In the genomic region with DNA sequence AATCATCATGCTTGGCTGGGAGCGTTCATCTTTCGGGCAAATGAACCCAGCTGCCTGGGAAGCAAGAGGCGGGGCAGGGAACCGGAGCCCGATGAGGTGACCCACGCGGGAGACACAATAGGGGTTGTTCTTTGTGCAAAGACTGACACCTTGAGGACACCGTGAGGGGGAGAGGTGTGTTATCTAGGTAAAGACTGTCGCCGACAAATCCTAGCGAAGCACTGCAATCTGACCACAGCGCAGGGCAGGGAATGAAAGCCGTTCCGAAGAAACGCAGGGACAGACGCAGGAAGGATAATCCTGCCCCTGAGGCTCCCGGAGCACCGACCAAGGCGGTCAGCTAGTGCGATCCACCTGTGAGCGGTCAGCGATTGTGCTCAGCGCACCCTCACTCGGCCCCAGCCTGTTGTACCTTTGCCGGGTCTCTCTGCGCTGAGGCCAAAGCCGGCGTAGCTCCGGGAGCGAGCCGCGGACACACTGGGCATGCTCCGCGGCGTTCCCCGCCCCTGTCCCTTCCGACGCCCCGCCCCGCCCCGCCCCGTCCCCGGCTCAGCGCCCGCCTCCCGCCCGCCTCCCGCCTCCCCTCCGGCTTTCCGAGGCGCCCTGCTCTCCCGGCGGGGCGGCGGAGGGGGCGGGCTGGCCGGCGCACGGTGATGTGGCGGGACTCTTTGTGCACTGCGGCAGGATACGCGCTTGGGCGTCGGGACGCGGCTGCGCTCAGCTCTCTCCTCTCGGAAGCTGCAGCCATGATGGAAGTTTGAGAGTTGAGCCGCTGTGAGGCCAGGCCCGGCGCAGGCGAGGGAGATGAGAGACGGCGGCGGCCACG, we compare ENCODE assay signal across 8 mouse cellular contexts. TPM values are rescaled to one million over a fixed set of nuclear protein-coding genes. Genes with fewer than 3 reads are reported as not detected.
DNase-seq lines count a peak whose midpoint lies in the region; ATAC-seq lines count a peak whose summit lies in the region.

Pten (plus strand) TSS at position 598 of the 826 bp plus-strand sequence.

- H3K4me2 ChIP-seq in intestine, embryonic 16.5 days (ENCODE audit: low read depth, low read length) = peak within 1 kb of the TSS; percentile 90

- ATAC-seq in intestine, embryonic 16.5 days = peak; percentile 89

- DNase-seq in adrenal gland, postnatal 10 days = peak; percentile 99
- DNase-seq in embryo, embryonic 9.5 days (ENCODE audit: extremely low spot score) = peak; percentile 99
- DNase-seq in gastrocnemius, postnatal 4 days (ENCODE audit: low spot score in 2 of 2) = peak; percentile 95 to 97
- peak; percentile 99 for DNase-seq in left cerebral cortex, postnatal 36 days (ENCODE audit: low spot score in 2 of 2)
- peak; percentile 99 for DNase-seq in midbrain, embryonic 10.5 days (ENCODE audit: low spot score)
- DNase-seq in right cerebral cortex, postnatal 36 days (ENCODE audit: low spot score in 2 of 2) = peak; percentile 94 to 95
- DNase-seq in urinary bladder, postnatal 4 days (ENCODE audit: low spot score in 2 of 2) = peak; percentile 97

- under 1% methylated on average over 68 of the region's 77 CpGs for WGBS in intestine, embryonic 16.5 days
- WGBS in midbrain, embryonic 10.5 days = under 1% methylated on average over 77 of the region's 77 CpGs

- H3K4me1 ChIP-seq in intestine, embryonic 16.5 days (ENCODE audit: control insufficient read depth, insufficient read depth, low read length) = peaks cover 10% of the 10 kb centered on the region
- peaks cover 41% of the 10 kb centered on the region for H3K4me1 ChIP-seq in midbrain, embryonic 10.5 days

- no peaks in the 10 kb centered on the region for H3K9me3 ChIP-seq in intestine, embryonic 16.5 days (ENCODE audit: control insufficient read depth, low read length)
- no peaks in the 10 kb centered on the region for H3K9me3 ChIP-seq in midbrain, embryonic 10.5 days (replicated peaks)

- peak within 1 kb of the TSS; percentile 100 for H3K27ac ChIP-seq in intestine, embryonic 16.5 days (ENCODE audit: low read length)
- H3K27ac ChIP-seq in midbrain, embryonic 10.5 days (replicated peaks) = peak within 1 kb of the TSS; percentile 98

- H3K9ac ChIP-seq in intestine, embryonic 16.5 days (ENCODE audit: low read depth, low read length) = peak within 1 kb of the TSS; percentile 100

- H3K36me3 ChIP-seq in intestine, embryonic 16.5 days (ENCODE audit: control insufficient read depth, insufficient read depth, low read length) = no peaks in the 10 kb centered on the region
- H3K36me3 ChIP-seq in midbrain, embryonic 10.5 days = peaks cover 3% of the 10 kb centered on the region; the same call in 1 of the 2 replicates

- intact Hi-C loops in left cerebral cortex, postnatal 36 days (cut with DNase I) = loop anchor here (2.0 to 5.0 kb wide), 5 partner anchors 44 to 468 kb away; no protein-coding TSS in a partner anchor

- no peaks in the 10 kb centered on the region for H3K27me3 ChIP-seq in intestine, embryonic 16.5 days (replicated peaks; ENCODE audit: control insufficient read depth, insufficient read depth, low read length)
- H3K27me3 ChIP-seq in midbrain, embryonic 10.5 days (ENCODE audit: low read depth, poor library complexity, severe bottlenecking) = peaks cover 18% of the 10 kb centered on the region

- H3K4me3 ChIP-seq in intestine, embryonic 16.5 days (ENCODE audit: low read length) = peak within 1 kb of the TSS; percentile 100
- H3K4me3 ChIP-seq in midbrain, embryonic 10.5 days = peak within 1 kb of the TSS; percentile 83

RNA-seq across cellular contexts. Expression of gene Pten, which starts in this region (rescaled TPM):
- total RNA-seq in adrenal gland, postnatal 10 days (2021) = 10 to 100 TPM; 64.8 to 65.9 TPM
- total RNA-seq in gastrocnemius, postnatal 4 days (2021) = 10 to 100 TPM; 41.7 to 48.4 TPM
- 7.1 and 7.6 TPM in 2 replicates for polyA plus RNA-seq in intestine, embryonic 16.5 days (2015; fragmentation: Nextera tagmentation; extraction: Ambion mirVana)
- total RNA-seq in left cerebral cortex, postnatal 36 days (2021) = 100 to 1,000 TPM; 146 to 153 TPM
- 6.8 and 7.6 TPM in 2 replicates for polyA plus RNA-seq in midbrain, embryonic 10.5 days (2016; fragmentation: Nextera tagmentation; extraction: Ambion mirVana)

Comparison
In these comparisons a context has a peak if more than half of its experiments do, and no peak if none do; other contexts are left out.
1. Peak in every context shown above with its lines: DNase-seq, ATAC-seq, H3K4me3 ChIP-seq and H3K27ac ChIP-seq.